Mouse (Mus musculus): ENCODE results near the gene Adarb1. TPM values are rescaled to one million over a fixed set of nuclear protein-coding genes. Genes with fewer than 3 reads are reported as not detected.

Adarb1 gene
- polyA plus RNA-seq, 1 experiment: 5.5 TPM

- Histone ChIP-seq H3K4me1 (replicated peaks; ENCODE audit: control insufficient read depth, insufficient read depth, low read length) (no peaks in the 10 kb centered on the region), H3K27ac (ENCODE audit: control insufficient read depth, insufficient read depth, low read length) (no peak overlapping the region), H3K36me3 (ENCODE audit: control insufficient read depth, insufficient read depth, low read length) (no peaks in the 10 kb centered on the region), H3K4me3 (ENCODE audit: control insufficient read depth, insufficient read depth, low read length) (no peak overlapping the region), H3K27me3 (ENCODE audit: control insufficient read depth, insufficient read depth, low read length) (no peaks in the 10 kb centered on the region)
- TF ChIP-seq POLR2A (IDR thresholded peaks at IDR 0.05; ENCODE audit: control insufficient read depth, extremely low read depth, insufficient read depth, low read length, poor library complexity) (no peak), CTCF (IDR thresholded peaks at IDR 0.05; ENCODE audit: borderline replicate concordance, control insufficient read depth, extremely low read depth, insufficient read depth, low read length, poor library complexity) (no peak)
- no peak for DNase-seq
- 95% methylated on average over 4 of the region's 4 CpGs for WGBS
Observed at GRCm38 (mm10) chr10:77304840-77305533, 113.1 kb downstream of the Adarb1 start.

- no peak overlapping the region for H3K4me3 ChIP-seq (ENCODE audit: control insufficient read depth, insufficient read depth, low read length)
- H3K27ac ChIP-seq (ENCODE audit: control insufficient read depth, insufficient read depth, low read length): no peak overlapping the region
- H3K27me3 ChIP-seq (ENCODE audit: control insufficient read depth, insufficient read depth, low read length): no peaks in the 10 kb centered on the region
- 91% methylated on average over 3 of the region's 3 CpGs for WGBS
- TF ChIP-seq POLR2A (IDR thresholded peaks at IDR 0.05; ENCODE audit: control insufficient read depth, extremely low read depth, insufficient read depth, low read length, poor library complexity) (no peak), CTCF (IDR thresholded peaks at IDR 0.05; ENCODE audit: borderline replicate concordance, control insufficient read depth, extremely low read depth, insufficient read depth, low read length, poor library complexity) (no peak)
- no peaks in the 10 kb centered on the region for H3K4me1 ChIP-seq (replicated peaks; ENCODE audit: control insufficient read depth, insufficient read depth, low read length)
- H3K36me3 ChIP-seq (ENCODE audit: control insufficient read depth, insufficient read depth, low read length): no peaks in the 10 kb centered on the region
- no peak for DNase-seq
Observed at GRCm38 (mm10) chr10:77304362-77304761, 113.7 kb downstream of the Adarb1 start.

- H3K36me3 ChIP-seq (ENCODE audit: control insufficient read depth, insufficient read depth, low read length): no peaks in the 10 kb centered on the region
- H3K4me1 ChIP-seq (replicated peaks; ENCODE audit: control insufficient read depth, insufficient read depth, low read length): no peaks in the 10 kb centered on the region
- 92% methylated on average over 4 of the region's 4 CpGs for WGBS
- TF ChIP-seq CTCF (IDR thresholded peaks at IDR 0.05; ENCODE audit: borderline replicate concordance, control insufficient read depth, extremely low read depth, insufficient read depth, low read length, poor library complexity): no peak
- TF ChIP-seq POLR2A (IDR thresholded peaks at IDR 0.05; ENCODE audit: control insufficient read depth, extremely low read depth, insufficient read depth, low read length, poor library complexity): no peak
- no peak overlapping the region for H3K4me3 ChIP-seq (ENCODE audit: control insufficient read depth, insufficient read depth, low read length)
- DNase-seq: no peak
- H3K27me3 ChIP-seq (ENCODE audit: control insufficient read depth, insufficient read depth, low read length): no peaks in the 10 kb centered on the region
- H3K27ac ChIP-seq (ENCODE audit: control insufficient read depth, insufficient read depth, low read length): no peak overlapping the region
Observed at GRCm38 (mm10) chr10:77300934-77301297, 117.2 kb downstream of the Adarb1 start.

GRCm38 (mm10) chr10:77300237-77300933, 117.7 kb downstream of the Adarb1 start:
- no peaks in the 10 kb centered on the region for H3K4me1 ChIP-seq (replicated peaks; ENCODE audit: control insufficient read depth, insufficient read depth, low read length)
- WGBS: 86% methylated on average over 8 of the region's 8 CpGs
- no peak overlapping the region for H3K27ac ChIP-seq (ENCODE audit: control insufficient read depth, insufficient read depth, low read length)
- no peaks in the 10 kb centered on the region for H3K27me3 ChIP-seq (ENCODE audit: control insufficient read depth, insufficient read depth, low read length)
- DNase-seq: no peak
- H3K4me3 ChIP-seq (ENCODE audit: control insufficient read depth, insufficient read depth, low read length): no peak overlapping the region
- no peaks in the 10 kb centered on the region for H3K36me3 ChIP-seq (ENCODE audit: control insufficient read depth, insufficient read depth, low read length)
- TF ChIP-seq CTCF (IDR thresholded peaks at IDR 0.05; ENCODE audit: borderline replicate concordance, control insufficient read depth, extremely low read depth, insufficient read depth, low read length, poor library complexity) (no peak), POLR2A (IDR thresholded peaks at IDR 0.05; ENCODE audit: control insufficient read depth, extremely low read depth, insufficient read depth, low read length, poor library complexity) (no peak)

- Histone ChIP-seq H3K27ac (ENCODE audit: control insufficient read depth, insufficient read depth, low read length) (no peak overlapping the region), H3K4me1 (replicated peaks; ENCODE audit: control insufficient read depth, insufficient read depth, low read length) (no peaks in the 10 kb centered on the region), H3K36me3 (ENCODE audit: control insufficient read depth, insufficient read depth, low read length) (no peaks in the 10 kb centered on the region), H3K4me3 (ENCODE audit: control insufficient read depth, insufficient read depth, low read length) (no peak overlapping the region), H3K27me3 (ENCODE audit: control insufficient read depth, insufficient read depth, low read length) (no peaks in the 10 kb centered on the region)
- no peak for TF ChIP-seq POLR2A (IDR thresholded peaks at IDR 0.05; ENCODE audit: control insufficient read depth, extremely low read depth, insufficient read depth, low read length, poor library complexity)
- TF ChIP-seq CTCF (IDR thresholded peaks at IDR 0.05; ENCODE audit: borderline replicate concordance, control insufficient read depth, extremely low read depth, insufficient read depth, low read length, poor library complexity): no peak
- WGBS: 91% methylated on average over 2 of the region's 2 CpGs
- no peak for DNase-seq
Observed at GRCm38 (mm10) chr10:77299194-77299593, 118.9 kb downstream of the Adarb1 start.

- H3K36me3 ChIP-seq (ENCODE audit: control insufficient read depth, insufficient read depth, low read length): no peaks in the 10 kb centered on the region
- DNase-seq: no peak
- no peak overlapping the region for H3K4me3 ChIP-seq (ENCODE audit: control insufficient read depth, insufficient read depth, low read length)
- H3K27me3 ChIP-seq (ENCODE audit: control insufficient read depth, insufficient read depth, low read length): no peaks in the 10 kb centered on the region
- TF ChIP-seq POLR2A (IDR thresholded peaks at IDR 0.05; ENCODE audit: control insufficient read depth, extremely low read depth, insufficient read depth, low read length, poor library complexity) (no peak), CTCF (IDR thresholded peaks at IDR 0.05; ENCODE audit: borderline replicate concordance, control insufficient read depth, extremely low read depth, insufficient read depth, low read length, poor library complexity) (no peak)
- H3K27ac ChIP-seq (ENCODE audit: control insufficient read depth, insufficient read depth, low read length): no peak overlapping the region
- no peaks in the 10 kb centered on the region for H3K4me1 ChIP-seq (replicated peaks; ENCODE audit: control insufficient read depth, insufficient read depth, low read length)
- WGBS: 94% methylated on average over 8 of the region's 8 CpGs
Observed at GRCm38 (mm10) chr10:77298621-77299020, 119.4 kb downstream of the Adarb1 start.
